Mouse (Mus musculus): ENCODE measurements at regions not wholly inside any gene's neighbourhood (a gene's known extent, or its start where the extent isn't known, plus 50 kb on each side); places are given as distances from the start of the nearest gene placed in this dataset.
A peak's percentile ranks its signal among the peaks of the same experiment; 100 is the strongest.

DNA sequence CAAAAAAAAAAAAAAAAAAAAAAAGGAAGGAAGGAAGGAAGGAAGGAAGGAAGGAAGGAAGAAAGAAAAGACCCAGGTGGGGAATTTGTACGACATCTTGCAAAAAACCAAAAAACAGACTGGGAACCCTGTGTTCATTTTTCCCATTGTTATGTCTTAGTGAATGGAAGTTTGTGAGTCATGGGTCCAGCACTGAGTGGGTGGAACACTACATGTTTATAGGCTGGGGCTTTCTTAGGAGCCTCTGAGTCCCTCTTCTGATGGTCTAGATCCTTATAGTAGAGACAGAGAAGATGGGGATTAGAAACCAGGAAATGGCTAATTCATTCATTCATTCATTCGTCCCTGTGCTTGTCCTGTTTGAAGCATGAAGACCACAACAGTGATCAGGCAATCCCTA lies 105.5 kb downstream of the Tpra1 start:
- DNase-seq = no peak

DNA sequence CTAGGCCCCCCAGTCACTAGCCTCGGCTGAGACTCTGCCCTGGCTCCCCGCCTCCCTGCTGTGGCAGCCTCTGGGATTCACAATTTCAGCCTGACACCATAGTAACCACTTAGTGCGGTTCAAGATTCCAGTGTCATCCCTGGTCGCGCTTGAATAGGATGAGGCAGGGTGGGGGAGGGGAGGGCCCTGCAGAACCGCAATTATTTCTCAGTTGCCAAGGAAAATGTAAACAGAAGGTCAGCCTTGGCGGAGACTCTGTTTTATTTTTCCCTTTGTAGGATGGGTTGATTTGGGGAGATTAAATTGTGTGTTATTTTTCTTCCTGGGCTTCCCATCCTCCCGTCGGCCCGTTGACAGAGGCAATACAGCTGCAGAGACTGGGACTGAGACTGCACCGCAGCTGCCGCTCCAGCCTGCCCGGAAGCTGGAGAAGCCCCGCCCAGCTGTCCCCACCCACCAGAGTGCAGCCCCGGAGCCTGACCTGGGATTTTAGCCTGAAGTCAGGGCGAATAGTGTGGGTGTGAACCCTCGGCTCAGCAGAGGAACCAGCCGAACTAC lies 106.6 kb downstream of the Tpra1 start:
- peak; percentile 14 to 22 for DNase-seq

DNA sequence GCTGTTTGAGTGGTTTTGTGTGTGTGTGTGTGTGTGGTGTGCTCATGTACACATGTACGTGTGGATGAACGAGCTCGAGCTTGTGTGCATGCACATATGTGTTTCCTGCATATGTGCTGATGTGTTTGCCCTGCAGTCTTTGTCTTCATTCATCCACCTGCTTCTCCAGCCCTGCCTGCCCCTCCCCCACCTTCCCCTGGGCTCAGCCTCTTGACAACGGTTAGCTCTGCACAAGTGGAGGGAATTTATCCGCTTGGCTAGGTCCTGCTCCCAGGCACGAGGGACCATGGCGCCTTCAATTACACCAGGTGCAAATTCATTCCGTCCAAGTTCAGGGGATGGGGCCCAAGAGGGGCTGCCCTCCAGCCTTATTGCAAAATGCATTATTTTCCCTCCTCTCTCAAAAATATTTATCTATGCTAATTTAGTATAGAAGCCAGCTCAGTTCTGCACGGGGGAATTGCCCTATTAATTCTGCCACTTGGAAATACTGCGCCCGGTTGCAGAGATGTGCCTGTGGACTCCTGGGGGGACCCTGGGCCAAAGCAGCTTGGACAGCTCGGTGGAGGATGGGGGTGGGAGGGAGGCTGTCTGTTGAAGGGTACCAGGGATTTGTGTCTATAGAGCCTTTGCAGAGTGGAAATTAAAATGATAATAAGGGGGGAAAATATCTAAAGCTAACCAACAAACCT lies 111.1 kb downstream of the Tpra1 start:
- DNase-seq = no peak

DNA sequence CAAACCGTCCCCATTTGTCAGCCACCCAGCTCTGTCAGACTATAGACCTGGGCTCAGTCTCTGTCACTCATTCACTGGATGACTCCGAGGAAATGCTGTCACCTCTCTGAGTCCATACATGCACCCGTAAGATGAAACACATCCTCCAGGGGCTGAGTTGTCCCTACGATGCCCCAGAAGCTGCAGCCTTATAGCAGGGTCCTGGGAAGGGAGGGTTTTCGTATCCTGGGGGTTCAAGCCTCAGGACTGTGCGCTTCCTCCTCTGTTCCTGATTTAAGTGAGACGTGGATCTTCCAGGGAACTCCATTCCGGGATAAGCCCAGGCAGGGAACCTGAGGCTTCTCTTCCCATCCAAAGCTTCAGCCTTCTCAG lies 111.6 kb downstream of the Tpra1 start:
- no peak for DNase-seq

DNA sequence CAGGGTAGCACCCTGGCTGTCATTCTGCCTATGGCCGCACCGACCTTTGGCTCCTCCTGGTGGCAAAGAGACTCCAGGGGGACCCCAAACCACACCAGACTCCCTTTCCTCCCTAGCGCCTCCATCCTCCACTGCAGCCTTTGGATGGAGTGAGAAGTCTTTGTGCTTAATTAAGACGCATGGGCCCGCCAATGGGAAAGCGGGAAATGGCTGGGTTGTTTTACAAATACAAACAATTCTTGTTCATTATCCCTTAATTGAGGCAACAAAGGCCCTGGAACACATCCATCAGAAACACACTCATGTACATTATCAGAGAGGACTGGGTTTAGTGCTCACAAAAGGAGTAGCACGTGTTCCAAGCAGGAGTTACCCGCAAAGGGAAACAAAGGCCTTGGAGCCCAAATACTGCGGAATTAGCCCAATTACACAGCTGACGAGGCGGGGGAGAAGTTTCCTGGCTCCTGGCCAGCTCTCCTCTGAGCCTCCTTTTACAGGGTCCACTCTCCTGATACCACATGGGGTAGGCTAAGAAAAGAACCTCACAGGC lies 122.1 kb downstream of the Tpra1 start:
- no peak for DNase-seq

DNA sequence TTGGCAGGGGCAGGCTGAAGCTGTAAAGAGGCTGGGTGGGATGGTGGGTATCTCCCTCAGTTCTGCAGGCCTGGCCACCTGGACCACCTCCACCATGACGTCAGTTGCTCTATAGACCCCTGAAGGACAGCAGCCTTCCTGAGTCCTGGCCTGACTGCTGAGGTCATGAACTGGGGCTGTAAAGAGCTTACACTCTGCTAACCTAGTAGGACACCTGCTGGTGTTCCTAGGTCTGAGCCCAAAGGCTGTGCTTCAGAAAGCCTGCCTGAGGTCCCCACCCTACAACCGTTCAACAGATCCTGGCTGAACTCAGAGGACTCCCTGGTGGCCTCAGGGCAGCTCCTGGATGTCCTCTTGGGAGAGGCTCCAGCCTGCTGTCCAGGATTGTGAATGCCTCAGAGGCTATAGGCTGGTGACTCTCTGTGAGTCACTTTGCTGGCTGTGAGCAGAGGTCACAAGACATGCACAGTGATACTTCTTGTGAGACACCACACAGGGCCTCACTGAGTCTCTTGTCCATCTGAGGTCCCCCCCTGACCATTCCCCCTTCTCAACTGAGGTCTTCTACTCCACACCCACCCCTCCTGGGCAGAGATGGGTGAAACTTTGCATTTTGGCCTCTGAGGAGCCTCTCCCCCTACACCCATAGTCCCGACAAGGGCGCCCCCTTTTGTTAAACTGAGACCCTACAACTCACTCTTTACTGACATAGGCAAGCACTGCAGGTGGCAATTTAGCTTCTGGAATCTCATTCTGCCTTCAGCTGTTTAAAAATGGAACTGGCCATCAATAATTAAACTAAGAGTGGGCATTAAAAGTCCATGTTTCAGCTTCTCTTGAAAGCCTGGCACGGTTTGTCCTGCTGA lies 131.6 kb downstream of the Tpra1 start:
- peak in 1 of 2 experiments; percentile 2 for DNase-seq

DNA sequence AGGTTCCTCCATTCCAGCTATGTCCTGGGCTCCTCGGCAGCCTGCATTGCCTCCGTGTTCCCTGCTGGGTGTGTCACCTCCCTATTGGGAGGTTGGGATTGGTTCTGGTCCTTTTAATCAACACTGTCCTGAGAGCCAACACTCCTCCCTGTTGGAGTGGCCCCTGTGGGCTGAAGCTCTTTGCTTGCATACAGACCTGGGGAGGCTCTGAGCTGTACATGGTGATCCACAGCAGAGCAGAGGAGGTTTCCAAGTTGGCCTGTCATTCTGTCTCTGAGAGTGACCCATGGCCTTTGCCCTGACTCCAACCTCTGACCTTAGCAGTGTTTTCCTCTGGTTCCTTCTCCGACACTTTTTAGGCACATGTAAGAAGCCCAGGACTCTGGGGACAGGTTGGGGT lies 132.4 kb downstream of the Tpra1 start:
- no peak for DNase-seq

DNA sequence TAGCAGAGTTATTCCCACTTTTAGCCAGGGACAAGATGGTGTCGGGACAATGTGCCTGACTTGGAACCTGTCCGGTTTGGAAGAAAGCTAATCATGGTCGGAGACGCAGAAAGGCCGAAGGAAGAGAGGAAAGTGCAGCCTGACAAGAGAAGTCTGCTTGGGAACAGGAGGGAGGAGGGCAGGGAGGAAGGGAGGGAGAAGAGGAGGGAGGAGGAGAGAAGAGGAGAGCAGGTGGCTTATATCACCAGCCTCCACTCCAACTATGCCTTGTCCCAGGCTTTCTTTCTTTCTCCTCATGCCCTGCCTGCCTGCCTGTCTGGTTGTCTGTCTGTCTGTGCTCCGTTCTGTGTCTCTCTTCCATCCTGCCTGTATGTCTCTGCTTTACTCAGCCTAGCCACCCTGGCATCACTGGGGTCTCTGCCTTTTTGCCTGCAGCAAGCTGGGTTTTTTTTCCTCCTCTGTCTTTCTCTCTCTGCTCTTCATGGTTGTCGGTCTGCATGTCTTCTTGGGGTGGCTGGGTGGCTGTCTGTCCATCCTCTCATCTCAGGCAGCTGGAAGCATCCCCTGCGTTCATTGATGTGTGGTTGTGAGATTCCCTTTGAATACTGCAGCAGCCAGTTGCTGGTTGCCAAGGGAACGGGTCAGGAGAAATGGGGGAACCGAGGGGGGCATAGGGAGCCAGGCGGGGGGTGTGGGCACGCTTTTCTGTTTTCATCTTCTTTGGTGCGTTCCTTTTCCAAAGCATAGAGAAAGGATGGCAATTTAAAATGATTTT lies 133.2 kb downstream of the Tpra1 start:
- DNase-seq = no peak

DNA sequence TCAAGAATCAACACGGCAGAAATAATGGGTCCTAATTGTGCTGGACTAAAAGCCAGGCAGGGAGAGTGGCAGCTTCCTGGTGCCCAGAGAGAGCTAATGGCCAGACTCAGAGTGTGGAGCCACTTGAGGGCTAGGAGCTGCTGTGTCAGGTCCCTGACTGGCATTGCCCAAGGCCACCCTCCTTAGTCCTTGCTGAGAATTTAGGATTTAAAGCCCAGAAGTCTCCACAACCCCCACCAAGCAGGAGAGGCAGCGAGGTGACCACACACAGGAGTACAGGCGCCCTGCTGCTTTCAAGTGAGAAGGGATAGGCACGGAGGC lies 133.7 kb downstream of the Tpra1 start:
- DNase-seq = no peak

DNA sequence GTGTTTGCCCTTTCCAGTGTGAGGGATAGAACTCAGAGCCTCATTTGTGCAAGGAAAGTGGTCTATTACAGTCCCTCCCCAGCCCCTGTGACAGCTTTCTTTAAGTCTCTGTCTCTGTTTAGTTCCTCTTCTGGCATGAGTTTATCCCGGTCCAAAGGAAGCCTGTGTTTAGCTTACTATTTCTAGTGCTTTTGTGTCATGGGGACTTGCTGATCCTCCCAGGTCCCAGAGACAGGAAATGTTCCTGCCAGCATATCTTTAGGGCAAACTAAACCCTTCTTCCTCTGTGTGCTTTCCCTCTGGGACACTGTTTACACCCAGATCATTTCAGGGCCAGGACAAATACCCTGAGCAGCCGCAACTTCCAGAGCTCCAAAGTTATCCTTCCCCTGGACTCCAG lies 135.3 kb downstream of the Tpra1 start:
- no peak for DNase-seq

DNA sequence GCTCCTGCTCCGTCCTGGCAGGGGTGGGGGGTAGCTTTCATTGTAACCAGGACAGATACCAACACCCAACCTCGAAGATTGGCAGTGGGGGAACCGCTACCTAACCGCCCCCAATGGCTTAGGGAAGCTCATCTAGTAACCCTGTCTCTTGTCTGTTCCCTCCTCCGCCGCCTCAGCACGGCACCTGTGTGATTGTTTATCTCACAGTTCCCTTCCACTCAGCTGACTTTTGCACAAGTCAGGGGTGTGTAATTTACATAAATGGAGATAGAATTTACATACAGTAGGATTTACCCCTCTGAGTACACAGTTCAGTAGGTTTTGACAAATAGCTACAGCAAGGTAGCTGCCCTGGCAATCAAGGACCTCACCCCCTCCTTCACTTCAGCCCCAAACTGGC lies 135.8 kb downstream of the Tpra1 start:
- no peak for DNase-seq

DNA sequence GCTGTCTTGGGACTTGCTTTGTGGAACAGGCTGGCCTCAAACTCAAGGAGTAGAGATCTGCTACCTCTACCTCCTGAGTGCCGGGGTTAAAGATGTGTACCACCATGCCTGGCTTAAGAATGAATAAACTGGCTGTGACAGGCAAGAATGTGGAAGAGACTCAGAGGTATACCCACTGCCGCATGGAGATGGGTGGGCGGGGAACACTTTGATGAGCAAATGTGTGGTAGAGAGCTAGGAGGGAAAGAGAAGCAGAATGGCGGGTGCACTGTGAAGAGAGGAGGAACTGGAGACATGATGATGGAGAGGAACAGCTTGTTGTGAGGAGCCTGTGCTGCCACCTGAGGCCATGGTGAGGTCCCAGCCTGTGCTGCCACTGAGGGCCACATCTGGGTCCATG lies 138.9 kb downstream of the Tpra1 start:
- DNase-seq = no peak

DNA sequence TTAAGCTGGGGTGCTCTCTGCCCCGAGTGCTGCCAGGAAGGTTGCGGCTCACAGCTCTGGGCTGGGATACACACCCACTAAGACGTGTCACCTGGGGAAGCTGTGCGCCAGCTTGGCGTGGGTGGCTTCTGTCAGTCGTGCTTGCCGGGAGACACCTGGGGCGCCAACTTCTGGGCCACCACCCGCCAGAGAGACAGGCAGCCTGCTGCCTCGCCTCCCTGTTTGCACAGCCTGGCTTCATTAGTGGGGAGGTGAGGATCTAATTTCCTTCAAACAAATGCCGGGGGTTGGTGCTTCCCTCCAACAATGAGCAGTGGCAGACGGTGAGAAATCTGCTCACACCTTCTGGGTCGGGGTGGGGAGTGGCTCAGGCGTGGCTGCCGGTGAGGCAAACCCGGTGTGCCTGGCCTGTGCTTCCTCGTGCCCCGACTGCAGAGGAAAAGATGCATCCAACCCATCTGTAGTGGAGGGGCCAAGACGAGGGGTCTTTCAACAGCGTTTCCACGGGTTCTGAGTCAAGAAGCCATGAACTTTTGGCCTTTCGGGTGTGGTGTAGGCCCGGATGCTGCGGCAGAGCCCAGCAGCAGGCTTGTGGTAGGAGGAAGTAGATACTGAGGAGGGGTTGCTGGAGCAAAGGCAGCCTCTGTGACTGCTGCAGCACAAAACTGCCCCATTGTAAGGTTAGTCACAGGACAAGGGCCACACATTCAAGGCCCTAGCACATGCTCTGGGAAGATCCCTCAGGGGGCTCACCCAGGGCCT lies 140.6 kb downstream of the Tpra1 start:
- DNase-seq = no peak

DNA sequence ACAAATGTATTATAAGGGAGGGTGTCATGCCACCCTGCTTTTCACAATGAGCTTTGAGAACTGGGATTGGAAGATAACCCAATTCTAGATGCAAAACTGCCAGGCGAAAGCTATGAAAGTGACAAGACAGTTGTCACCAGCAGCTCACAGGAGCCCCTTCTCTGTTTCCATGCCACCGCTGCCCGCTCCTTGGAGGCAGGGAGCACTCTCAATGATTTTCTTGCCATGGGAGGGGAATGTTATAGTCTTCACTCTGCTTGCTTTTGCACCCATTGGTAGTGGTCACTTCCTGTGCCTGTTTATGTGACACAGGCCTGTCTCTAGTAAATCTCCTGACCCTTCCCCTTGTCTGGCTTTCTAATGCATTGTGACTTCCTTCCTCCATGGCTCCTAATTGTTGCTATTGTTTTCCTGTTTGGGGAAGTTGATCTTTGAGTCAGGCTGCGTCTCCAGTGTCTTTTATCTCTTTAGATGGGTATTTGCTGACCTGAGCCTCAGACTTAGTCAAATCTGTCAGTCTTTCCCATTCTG lies 143.4 kb downstream of the Tpra1 start:
- no peak for DNase-seq

DNA sequence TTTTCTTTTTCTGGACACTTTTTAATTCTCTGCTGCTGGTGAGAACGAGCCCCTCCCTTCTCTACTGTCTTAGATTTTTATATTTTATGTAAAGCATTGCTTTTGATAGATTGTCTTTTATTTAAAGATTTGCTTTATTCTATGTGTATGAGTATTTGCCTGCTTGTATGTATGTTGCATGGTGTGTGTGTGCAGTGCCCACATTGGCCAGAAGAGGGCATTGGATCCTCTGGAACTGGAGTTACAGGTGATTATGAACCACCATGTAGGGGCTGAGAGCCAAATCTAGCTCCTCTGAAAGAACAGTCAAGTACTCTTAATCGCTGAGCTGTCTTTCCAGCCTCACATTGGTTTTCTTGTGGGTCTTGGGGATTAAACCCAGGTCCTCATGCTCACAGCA lies 144.4 kb downstream of the Tpra1 start:
- DNase-seq = peak in 1 of 2 experiments; percentile 18

DNA sequence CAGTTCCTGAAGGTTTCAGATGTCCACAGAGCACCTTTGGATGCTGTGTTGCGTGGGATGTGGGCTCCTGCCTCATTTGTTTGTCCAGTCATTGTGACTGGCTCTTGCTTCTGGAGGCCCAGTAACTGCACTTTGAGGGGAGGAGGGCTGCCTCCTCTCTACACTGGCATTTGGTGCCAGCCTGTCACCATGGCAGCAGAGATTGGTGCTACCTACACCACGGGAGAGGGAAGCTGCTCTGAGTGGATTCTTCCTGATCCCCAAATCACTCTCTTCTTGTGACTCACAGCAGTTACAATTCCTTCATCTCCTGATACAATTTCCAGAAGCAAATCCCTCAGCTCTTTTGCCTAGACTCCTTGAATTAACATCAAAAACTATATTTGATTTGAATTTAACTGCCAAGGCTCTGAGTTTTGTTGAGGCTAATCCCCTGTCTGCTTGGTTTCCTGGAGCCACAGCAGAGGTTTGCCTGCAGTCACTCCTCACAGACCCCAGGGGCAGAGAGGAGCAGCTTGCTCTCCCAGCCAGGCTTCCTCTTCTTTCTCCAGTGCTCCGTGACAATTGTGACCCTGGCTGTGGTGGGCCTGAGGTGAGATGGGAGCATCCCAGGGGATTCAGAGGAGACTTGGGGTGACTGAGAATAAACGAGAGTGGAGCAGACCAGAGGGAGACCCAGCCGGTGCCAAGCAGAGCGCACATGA lies 145.7 kb downstream of the Tpra1 start:
- no peak for DNase-seq

DNA sequence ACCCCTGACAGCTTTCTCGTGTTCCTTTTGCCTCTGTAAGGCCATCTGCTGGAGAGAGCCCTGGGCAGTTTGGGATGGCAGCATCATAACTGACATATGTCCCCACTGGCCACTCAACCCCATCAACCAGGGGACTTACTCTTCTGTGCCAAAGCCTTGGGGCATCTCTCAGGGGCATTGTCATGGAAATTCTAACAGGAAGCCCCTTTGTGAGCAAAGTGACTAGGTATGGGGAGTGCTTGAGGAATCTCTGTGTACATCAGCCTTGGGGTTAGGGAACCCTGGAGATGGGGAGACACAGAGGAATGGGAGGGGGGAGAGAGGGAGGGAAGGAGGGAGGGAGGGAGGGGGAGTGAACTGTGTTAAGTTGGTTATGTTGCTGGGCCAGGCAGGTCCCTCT lies 147.2 kb downstream of the Tpra1 start:
- no peak for DNase-seq

DNA sequence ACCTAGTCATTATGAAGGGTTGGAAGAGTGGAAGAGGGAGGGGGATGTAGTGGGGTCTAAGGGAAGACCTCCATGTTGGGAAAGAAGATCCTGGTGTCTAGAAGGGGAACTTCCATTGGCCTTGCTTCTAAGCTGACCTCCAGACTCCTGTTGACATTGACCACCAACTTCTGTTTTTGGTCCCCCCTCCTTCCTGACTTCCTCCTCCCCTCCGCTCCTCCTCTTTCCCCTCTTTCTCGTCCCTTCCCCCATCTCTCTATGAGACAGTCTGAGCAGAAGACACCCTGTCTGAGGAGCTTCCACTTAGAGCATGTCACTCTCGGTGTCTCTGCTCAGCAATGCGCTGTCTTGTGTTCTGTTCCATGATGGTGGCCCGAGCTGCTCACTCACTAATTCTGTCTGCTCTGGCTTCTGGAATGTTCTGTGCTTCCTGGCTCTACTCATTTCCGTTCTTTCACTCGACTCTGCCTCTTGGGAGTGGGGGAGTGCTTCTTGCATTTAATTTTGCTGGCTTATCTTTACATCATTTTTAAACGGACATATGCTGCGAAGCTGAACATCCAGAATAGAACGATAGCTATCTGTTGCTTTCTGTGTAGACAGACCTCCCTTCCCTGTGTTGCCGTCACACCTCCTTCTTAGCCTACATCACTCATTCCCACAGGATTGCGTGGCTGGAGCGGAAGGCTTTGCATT lies 148.7 kb downstream of the Tpra1 start:
- no peak for DNase-seq

DNA sequence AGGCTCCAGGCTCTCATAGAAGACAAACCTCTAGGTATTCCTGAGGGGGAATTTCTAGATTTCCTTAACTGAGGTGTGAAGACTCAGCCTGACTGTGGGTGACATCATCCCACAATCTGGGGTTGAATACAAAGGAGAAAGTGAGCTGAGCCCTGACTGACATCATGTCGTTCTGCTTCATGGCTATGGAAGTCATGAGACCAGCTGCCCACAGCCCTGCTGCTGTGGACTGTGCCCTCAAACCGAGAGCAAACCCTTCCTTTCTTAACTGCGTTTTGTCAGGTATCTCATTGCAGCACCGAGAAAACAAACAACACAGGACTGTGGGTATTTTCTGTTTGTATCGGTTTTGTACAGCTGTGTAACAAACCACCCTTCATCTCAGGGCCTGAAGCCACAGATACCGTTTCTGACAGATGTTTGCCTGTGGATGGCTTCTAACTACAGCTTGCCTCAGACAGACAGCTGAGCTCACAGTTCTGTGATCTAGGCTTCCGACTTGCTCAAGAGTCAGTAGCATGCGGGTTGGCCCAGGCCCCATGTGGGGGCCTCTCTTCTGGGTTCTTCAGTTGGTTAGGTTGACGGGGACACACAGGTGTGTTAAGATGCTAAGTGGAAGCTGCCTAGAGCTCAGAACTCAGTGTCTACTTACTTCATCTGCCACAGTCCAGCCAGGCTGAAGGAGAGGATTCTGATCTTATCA lies 150.9 kb downstream of the Tpra1 start:
- no peak for DNase-seq

DNA sequence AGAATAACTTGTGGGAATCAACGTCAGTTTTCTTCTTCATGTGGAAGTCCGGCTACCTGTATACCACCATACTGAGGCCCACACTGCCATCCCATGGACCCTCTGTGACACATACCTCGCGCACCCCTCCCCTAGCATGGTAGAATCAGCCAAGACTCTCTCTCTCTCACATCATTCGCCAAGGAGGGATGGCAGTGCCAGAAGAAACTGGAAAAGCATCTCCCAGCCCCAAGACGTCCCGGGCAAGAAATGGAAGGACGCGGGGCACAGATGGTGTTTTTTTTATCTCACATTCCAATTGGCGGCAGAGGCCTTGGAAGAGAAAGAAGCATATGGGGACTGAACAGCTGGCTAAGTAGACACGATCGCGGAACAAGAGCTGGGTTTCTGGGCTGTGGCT lies 152.0 kb downstream of the Tpra1 start:
- no peak for DNase-seq
